Mouse (Mus musculus) hindbrain, embryonic 12.5 days (tissue): ENCODE results near the gene Adprh. TPM values are rescaled to one million over a fixed set of nuclear protein-coding genes. Genes with fewer than 3 reads are reported as not detected.
"Not testable (repeated sequence)": the region's sequence is repeated elsewhere in the genome, so short reads cannot be mapped to it uniquely, and the experiment has no call there.

Experiments
- ATAC-seq: fragments of 200-750 bp; cut with Nextera tagmentation; 2 replicates; pipeline ENCODE4 v1.8.0; 2017; ENCODE audit warnings: moderate TSS enrichment; ENCODE audit not compliant: low FRiP score
- H3K27ac ChIP-seq: fragments of 300-500 bp; sonication (generic); 2 replicates; pipeline ENCODE4 v1.5.1; 2016; ENCODE audit warnings: mild to moderate bottlenecking
- H3K27me3 ChIP-seq: fragments of 300-500 bp; sonication (generic); 2 replicates; pipeline ENCODE4 v1.6.1; 2016; ENCODE audit warnings: mild to moderate bottlenecking
- H3K36me3 ChIP-seq: fragments of 300-500 bp; sonication (generic); 2 replicates; pipeline ENCODE4 v1.6.1; 2016; ENCODE audit warnings: mild to moderate bottlenecking
- H3K4me1 ChIP-seq: fragments of 300-500 bp; sonication (generic); 2 replicates; pipeline ENCODE4 v1.6.1; 2016
- H3K4me2 ChIP-seq: fragments of 300-500 bp; sonication (generic); replicated peaks from 2 replicates; pipeline ENCODE4 v1.6.1; 2016; ENCODE audit warnings: mild to moderate bottlenecking
- H3K4me3 ChIP-seq: fragments of 300-500 bp; sonication (generic); 2 replicates; pipeline ENCODE4 v1.5.1; 2016; ENCODE audit warnings: mild to moderate bottlenecking
- H3K9ac ChIP-seq: fragments of 300-500 bp; sonication (generic); 2 replicates; pipeline ENCODE4 v1.6.1; 2016; ENCODE audit warnings: mild to moderate bottlenecking, moderate library complexity
- H3K9me3 ChIP-seq: fragments of 300-500 bp; sonication (generic); replicated peaks from 2 replicates; pipeline ENCODE4 v1.6.1; 2016; ENCODE audit warnings: mild to moderate bottlenecking
- WGBS: fragments of 180-500 bp; shearing (Covaris S2); methylation state at CpG from one replicate; pipeline ENCODE4 v1.1.7; 2016; 5-methylcytosine and 5-hydroxymethylcytosine counted together
- polyA plus RNA-seq: library from polyadenylated mRNA; unstranded; fragments of >200 nt; fragmentation: Nextera tagmentation; extraction: Ambion mirVana; gene quantifications from 2 replicates; pipeline ENCODE4 v1.2.1, GENCODE M21; 2016

The Adprh gene
- polyA plus RNA-seq = 147 and 155 TPM in 2 replicates

- peak within 1 kb of the TSS; percentile 83 for H3K27ac ChIP-seq
- H3K27me3 ChIP-seq = no peaks in the 10 kb centered on the region
- H3K36me3 ChIP-seq = peaks cover 24% of the 10 kb centered on the region
- peaks cover 17% of the 10 kb centered on the region for H3K4me1 ChIP-seq
- peak within 1 kb of the TSS; percentile 74 for H3K4me3 ChIP-seq
- WGBS = under 1% methylated on average over 53 of the region's 61 CpGs
- H3K4me2 ChIP-seq = peak within 1 kb of the TSS; percentile 71
- H3K9me3 ChIP-seq = no peaks in the 10 kb centered on the region
- H3K9ac ChIP-seq = peak within 1 kb of the TSS; percentile 82
- ATAC-seq = peak; percentile 98
Measured at GRCm38 (mm10) chr16:38452442-38453202, at the start of gene Adprh. Gene Adprh (minus strand): TSS chr16:38452703.

GRCm38 (mm10) chr16:38496604-38497140, 44.2 kb upstream of the Adprh start:
- no peaks in the 10 kb centered on the region for H3K9me3 ChIP-seq
- no peak overlapping the region for H3K27ac ChIP-seq
- no peak overlapping the region for H3K4me2 ChIP-seq
- no peak for ATAC-seq
- H3K36me3 ChIP-seq = peaks cover 45% of the 10 kb centered on the region
- 83% methylated on average over 7 of the region's 7 CpGs for WGBS
- no peak overlapping the region for H3K4me3 ChIP-seq
- H3K9ac ChIP-seq = no peak overlapping the region
- no peaks in the 10 kb centered on the region for H3K4me1 ChIP-seq
- H3K27me3 ChIP-seq = no peaks in the 10 kb centered on the region

- no peak overlapping the region for H3K9ac ChIP-seq
- H3K27me3 ChIP-seq = no peaks in the 10 kb centered on the region
- H3K4me1 ChIP-seq = no peaks in the 10 kb centered on the region
- H3K36me3 ChIP-seq = peaks cover 23% of the 10 kb centered on the region
- WGBS = 89% methylated on average over 10 of the region's 10 CpGs
- H3K27ac ChIP-seq = no peak overlapping the region
- no peak overlapping the region for H3K4me3 ChIP-seq
- H3K9me3 ChIP-seq = no peaks in the 10 kb centered on the region
- no peak overlapping the region for H3K4me2 ChIP-seq
- no peak for ATAC-seq
Measured at GRCm38 (mm10) chr16:38493890-38494289, 41.4 kb upstream of the Adprh start.

GRCm38 (mm10) chr16:38492551-38492950, 40.0 kb upstream of the Adprh start:
- Histone ChIP-seq H3K27ac (no peak overlapping the region), H3K4me1 (no peaks in the 10 kb centered on the region), H3K36me3 (peaks cover 12% of the 10 kb centered on the region), H3K4me2 (no peak overlapping the region), H3K27me3 (no peaks in the 10 kb centered on the region), H3K9ac (no peak overlapping the region), H3K4me3 (no peak overlapping the region), H3K9me3 (no peaks in the 10 kb centered on the region)
- 86% methylated on average over 3 of the region's 3 CpGs for WGBS
- ATAC-seq = no peak

GRCm38 (mm10) chr16:38483582-38484309, 31.2 kb upstream of the Adprh start:
- WGBS = 40% methylated on average over 42 of the region's 42 CpGs
- no peak overlapping the region for H3K27ac ChIP-seq
- H3K9ac ChIP-seq = peak overlapping the region; percentile 27; the same call in 1 of the 2 replicates
- peaks cover 6% of the 10 kb centered on the region; the same call in 1 of the 2 replicates for H3K4me1 ChIP-seq
- peaks cover 20% of the 10 kb centered on the region for H3K27me3 ChIP-seq
- no peaks in the 10 kb centered on the region for H3K36me3 ChIP-seq
- peak overlapping the region; percentile 33 for H3K4me3 ChIP-seq
- no peaks in the 10 kb centered on the region for H3K9me3 ChIP-seq
- H3K4me2 ChIP-seq = peak overlapping the region; percentile 56
- no peak for ATAC-seq

- H3K9me3 ChIP-seq = no peaks in the 10 kb centered on the region
- WGBS = 22% methylated on average over 32 of the region's 32 CpGs
- peak overlapping the region; percentile 56 for H3K4me2 ChIP-seq
- no peaks in the 10 kb centered on the region for H3K36me3 ChIP-seq
- H3K4me1 ChIP-seq = peaks cover 6% of the 10 kb centered on the region; the same call in 1 of the 2 replicates
- H3K27ac ChIP-seq = no peak overlapping the region
- H3K9ac ChIP-seq = peak overlapping the region; percentile 27; the same call in 1 of the 2 replicates
- peak overlapping the region; percentile 33 for H3K4me3 ChIP-seq
- ATAC-seq = no peak; the same call in 1 of the 2 replicates
- peaks cover 20% of the 10 kb centered on the region for H3K27me3 ChIP-seq
Measured at GRCm38 (mm10) chr16:38482780-38483562, 30.5 kb upstream of the Adprh start.

- no peak for ATAC-seq
- WGBS = 80% methylated on average over 4 of the region's 4 CpGs
- H3K36me3 ChIP-seq = no peaks in the 10 kb centered on the region
- H3K27me3 ChIP-seq = peaks cover 20% of the 10 kb centered on the region
- no peak overlapping the region for H3K4me2 ChIP-seq
- H3K9ac ChIP-seq = no peak overlapping the region
- no peaks in the 10 kb centered on the region for H3K9me3 ChIP-seq
- H3K27ac ChIP-seq = no peak overlapping the region
- peaks cover 14% of the 10 kb centered on the region for H3K4me1 ChIP-seq
- no peak overlapping the region for H3K4me3 ChIP-seq
Measured at GRCm38 (mm10) chr16:38481327-38481726, 28.8 kb upstream of the Adprh start.

- Histone ChIP-seq H3K4me1 (peaks cover 13% of the 10 kb centered on the region), H3K9ac (no peak overlapping the region), H3K4me2 (no peak overlapping the region), H3K9me3 (no peaks in the 10 kb centered on the region), H3K27ac (no peak overlapping the region), H3K36me3 (no peaks in the 10 kb centered on the region), H3K4me3 (no peak overlapping the region), H3K27me3 (peaks cover 10% of the 10 kb centered on the region)
- WGBS = 92% methylated on average over 3 of the region's 3 CpGs
- ATAC-seq = no peak
Measured at GRCm38 (mm10) chr16:38478296-38478695, 25.8 kb upstream of the Adprh start.

GRCm38 (mm10) chr16:38477241-38477608, 24.7 kb upstream of the Adprh start:
- H3K27ac ChIP-seq, H3K9me3 ChIP-seq, H3K27me3 ChIP-seq, H3K36me3 ChIP-seq: not testable (repeated sequence)
- peak overlapping the region; percentile 62 for H3K4me2 ChIP-seq
- peaks cover 10% of the 10 kb centered on the region for H3K4me1 ChIP-seq
- peak overlapping the region; percentile 29 for H3K4me3 ChIP-seq
- ATAC-seq = peak; percentile 8; the same call in 1 of the 2 replicates
- 32% methylated on average over 14 of the region's 14 CpGs for WGBS
- peak overlapping the region; percentile 27; the same call in 1 of the 2 replicates for H3K9ac ChIP-seq

- H3K27me3 ChIP-seq = no peaks in the 10 kb centered on the region
- no peaks in the 10 kb centered on the region for H3K36me3 ChIP-seq
- H3K9me3 ChIP-seq = no peaks in the 10 kb centered on the region
- H3K4me1 ChIP-seq = peaks cover 10% of the 10 kb centered on the region
- WGBS = 9% methylated on average over 34 of the region's 34 CpGs
- peak overlapping the region; percentile 29 for H3K4me3 ChIP-seq
- H3K9ac ChIP-seq = peak overlapping the region; percentile 27
- no peak overlapping the region for H3K27ac ChIP-seq
- H3K4me2 ChIP-seq = peak overlapping the region; percentile 62
- peak; percentile 46; the same call in 1 of the 2 replicates for ATAC-seq
Measured at GRCm38 (mm10) chr16:38476312-38477240, 24.1 kb upstream of the Adprh start.
